ENCODE assay signal across 21 mouse cellular contexts in the genomic region with DNA sequence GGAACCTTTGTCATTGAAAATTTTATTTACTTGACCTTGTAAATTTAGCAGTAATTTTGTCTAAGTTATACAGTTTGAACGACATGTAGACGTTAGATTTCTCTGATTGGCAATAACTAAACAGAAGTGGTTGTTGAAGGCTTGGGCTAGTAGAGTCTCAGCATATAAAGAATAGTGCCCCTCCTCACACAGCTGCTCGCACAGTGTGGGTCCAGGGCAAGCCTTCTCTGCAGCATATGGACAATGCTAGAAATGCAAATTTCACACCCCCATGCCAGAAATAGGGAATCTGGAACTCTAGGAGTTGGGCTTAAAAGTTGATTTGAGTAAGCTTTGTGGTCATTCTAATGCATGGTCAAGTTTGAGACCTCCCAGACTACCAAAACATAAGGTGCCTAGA. TPM values are rescaled to one million over a fixed set of nuclear protein-coding genes. Genes with fewer than 3 reads are reported as not detected.
DNase-seq lines count a peak whose midpoint lies in the region; ATAC-seq and TF ChIP-seq lines count a peak whose summit lies in the region.
"Had no signal": no experiment of that assay in that cellular context is flagged by ENCODE, and none has a peak within 500 bp of the region (broad histone marks: within the 10 kb centered on the region; RNA-seq: fewer than 3 reads in every experiment).

No protein-coding gene starts in this region.

- WGBS in forebrain, embryonic 16.5 days, result 54% methylated on average over 3 of the region's 3 CpGs
- WGBS in forebrain, embryonic 10.5 days, result 84% methylated on average over 3 of the region's 3 CpGs

- TF ChIP-seq CTCF in layer of hippocampus, adult 2 months (conservative IDR thresholded peaks at IDR 0.05), result no peak

- H3K27ac ChIP-seq in forebrain, embryonic 16.5 days (ENCODE audit: low read length), result no peak overlapping the region
- H3K27ac ChIP-seq in forebrain, embryonic 10.5 days, result no peak overlapping the region
- peak overlapping the region; percentile 85 for H3K27ac ChIP-seq in layer of hippocampus, adult 2 months
- H3K27ac ChIP-seq: embryonic facial prominence, embryonic 13.5 days; heart, adult 2 months; heart, embryonic 13.5 days; midbrain, embryonic 15.5 days; stomach, embryonic 15.5 days had no signal

- H3K4me1 ChIP-seq in forebrain, embryonic 16.5 days (replicated peaks; ENCODE audit: control insufficient read depth, insufficient read depth, low read length), result 0 out of 2 replicates have a peak, but pooled peaks cover 2% of the 10 kb centered on the region
- no peaks in the 10 kb centered on the region for H3K4me1 ChIP-seq in forebrain, embryonic 10.5 days
- H3K4me1 ChIP-seq: embryonic facial prominence, embryonic 13.5 days; midbrain, embryonic 15.5 days; stomach, embryonic 15.5 days had no signal

- no peaks in the 10 kb centered on the region for H3K36me3 ChIP-seq in forebrain, embryonic 16.5 days (ENCODE audit: control insufficient read depth, insufficient read depth)
- H3K36me3 ChIP-seq in forebrain, embryonic 10.5 days (replicated peaks), result no peaks in the 10 kb centered on the region
- H3K36me3 ChIP-seq: embryonic facial prominence, embryonic 13.5 days; heart, embryonic 13.5 days; midbrain, embryonic 15.5 days; stomach, embryonic 15.5 days had no signal

- no peak overlapping the region for H3K4me3 ChIP-seq in forebrain, embryonic 16.5 days (replicated peaks; ENCODE audit: low read length)
- H3K4me3 ChIP-seq in forebrain, embryonic 10.5 days, result no peak overlapping the region
- H3K4me3 ChIP-seq in layer of hippocampus, adult 2 months, result no peak overlapping the region
- H3K4me3 ChIP-seq: embryonic facial prominence, embryonic 13.5 days; erythroblast, embryonic 14.5 days; heart, adult 2 months; heart, embryonic 13.5 days; midbrain, embryonic 15.5 days; stomach, embryonic 15.5 days had no signal

- peak; percentile 11 to 13 for DNase-seq in cerebellum, adult 18-20 months
- DNase-seq in cerebellum, adult 8-10 months, result no peak
- DNase-seq in forebrain, embryonic 10.5 days (ENCODE audit: extremely low spot score, low spot score), result no peak
- DNase-seq in layer of hippocampus, adult 2 months (ENCODE audit: low spot score in 2 of 2), result no peak
- no peak for DNase-seq in layer of hippocampus, postnatal 14 days (ENCODE audit: low spot score in 2 of 2)
- peak; percentile 10 to 37 for DNase-seq in cerebellum, postnatal 25 days
- DNase-seq in gastrocnemius, adult 18-20 months (ENCODE audit: low spot score), result no peak
- DNase-seq: adrenal gland, postnatal 14 days; gastrocnemius, postnatal 14 days; heart, adult 2 months; kidney, adult 18-20 months; lung, postnatal 4 days; thymus, postnatal 25 days had no signal

- ATAC-seq in forebrain, embryonic 16.5 days, result peak; percentile 68
- ATAC-seq: CD4-positive, CD25-positive, alpha-beta regulatory T cell, adult 4 months; inflammation-experienced regulatory T-cells, adult 6 months; midbrain, embryonic 15.5 days had no signal

- no peaks in the 10 kb centered on the region for H3K9me3 ChIP-seq in forebrain, embryonic 16.5 days (ENCODE audit: control insufficient read depth, low read length)
- H3K9me3 ChIP-seq in forebrain, embryonic 10.5 days, result no peaks in the 10 kb centered on the region
- H3K9me3 ChIP-seq: embryonic facial prominence, embryonic 13.5 days; heart, embryonic 13.5 days; midbrain, embryonic 15.5 days; stomach, embryonic 15.5 days had no signal

- H3K27me3 ChIP-seq in forebrain, embryonic 16.5 days (replicated peaks; ENCODE audit: control insufficient read depth, insufficient read depth, low read length), result no peaks in the 10 kb centered on the region
- H3K27me3 ChIP-seq in forebrain, embryonic 10.5 days (ENCODE audit: poor library complexity, severe bottlenecking), result no peaks in the 10 kb centered on the region
- H3K27me3 ChIP-seq: embryonic facial prominence, embryonic 13.5 days; heart, embryonic 13.5 days; midbrain, embryonic 15.5 days; stomach, embryonic 15.5 days had no signal

- H3K4me2 ChIP-seq in forebrain, embryonic 16.5 days (ENCODE audit: low read length), result no peak overlapping the region
- H3K4me2 ChIP-seq: embryonic facial prominence, embryonic 13.5 days; heart, embryonic 13.5 days; midbrain, embryonic 15.5 days; stomach, embryonic 15.5 days had no signal

- no peak overlapping the region for H3K9ac ChIP-seq in forebrain, embryonic 16.5 days (replicated peaks; ENCODE audit: low read depth, low read length)
- H3K9ac ChIP-seq: embryonic facial prominence, embryonic 13.5 days; heart, embryonic 13.5 days; midbrain, embryonic 15.5 days; stomach, embryonic 15.5 days had no signal

RNA-seq across cellular contexts. Expression of a gene that starts 23.8 kb away (rescaled TPM):
- 28.6 and 32.4 TPM in 2 replicates for polyA plus RNA-seq in forebrain, embryonic 16.5 days (2015; fragmentation: Nextera tagmentation; extraction: Ambion mirVana)
- polyA plus RNA-seq in forebrain, embryonic 10.5 days (2016; fragmentation: Nextera tagmentation; extraction: Ambion mirVana), result 5.4 and 6.5 TPM in 2 replicates
- 100 to 1,000 TPM; 113 to 116 TPM for total RNA-seq in layer of hippocampus, adult 2 months (2021)
- total RNA-seq in layer of hippocampus, postnatal 14 days (2021), result 100 to 1,000 TPM; 107 to 109 TPM
- under 1 TPM; 0.41 to 0.97 TPM for total RNA-seq in gastrocnemius, adult 18-20 months (2021)

Comparison
In these comparisons a context has a peak if more than half of its experiments do, and no peak if none do; other contexts are left out.
1. DNase-seq: peak in cerebellum, adult 18-20 months (2 of 2) and cerebellum, postnatal 25 days (2 of 2); none in cerebellum, adult 8-10 months (single experiment), forebrain, embryonic 10.5 days (single experiment), layer of hippocampus, adult 2 months (0 of 2), layer of hippocampus, postnatal 14 days (0 of 2) and gastrocnemius, adult 18-20 months (single experiment).
2. RNA of a gene that starts 23.8 kb away (total RNA-seq): 113 to 116 TPM in layer of hippocampus, adult 2 months and 107 to 109 TPM in layer of hippocampus, postnatal 14 days; 0.41 to 0.97 TPM in gastrocnemius, adult 18-20 months; every median in the first group is over 10 times any median in the second.